In the genomic region with DNA sequence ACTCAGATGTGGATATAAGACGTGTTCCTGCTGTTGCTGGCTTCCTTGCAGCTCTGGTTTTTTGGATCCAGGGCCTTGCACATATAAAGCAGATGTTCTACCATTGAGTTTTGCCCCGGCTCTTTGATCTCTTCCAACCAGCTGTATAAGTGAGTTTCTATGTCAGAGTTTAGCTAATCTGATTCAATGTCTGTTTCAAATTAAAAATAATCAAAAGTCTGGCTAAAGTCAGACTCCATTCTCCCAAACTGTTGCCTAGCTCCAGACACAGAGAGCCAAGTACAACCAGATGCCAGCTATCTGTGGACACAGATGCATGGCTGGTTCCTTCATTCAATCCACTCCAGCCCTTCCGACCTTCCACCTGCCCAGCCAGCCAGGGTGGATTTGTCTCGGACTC, we compare ENCODE assay signal across 28 mouse cellular contexts. TPM values are rescaled to one million over a fixed set of nuclear protein-coding genes. Genes with fewer than 3 reads are reported as not detected.
DNase-seq lines count a peak whose midpoint lies in the region; ATAC-seq and TF ChIP-seq lines count a peak whose summit lies in the region.
"Had no signal": no experiment of that assay in that cellular context is flagged by ENCODE, and none has a peak within 500 bp of the region (broad histone marks: within the 10 kb centered on the region; RNA-seq: fewer than 3 reads in every experiment).

No protein-coding gene starts in this region.

- no peaks in the 10 kb centered on the region for H3K27me3 ChIP-seq in embryonic facial prominence, embryonic 11.5 days (ENCODE audit: control insufficient read depth, insufficient read depth, low read length)
- no peaks in the 10 kb centered on the region for H3K27me3 ChIP-seq in limb, embryonic 15.5 days
- H3K27me3 ChIP-seq in kidney, embryonic 15.5 days: no peaks in the 10 kb centered on the region
- no peaks in the 10 kb centered on the region for H3K27me3 ChIP-seq in midbrain, postnatal 0 days (ENCODE audit: insufficient read depth, low read length)
- H3K27me3 ChIP-seq: forebrain, embryonic 15.5 days; heart, embryonic 13.5 days; liver, embryonic 12.5 days; neural tube, embryonic 12.5 days had no signal

- no peak overlapping the region for H3K4me2 ChIP-seq in embryonic facial prominence, embryonic 11.5 days (ENCODE audit: low read depth, low read length)
- H3K4me2 ChIP-seq in limb, embryonic 15.5 days: no peak overlapping the region
- no peak overlapping the region for H3K4me2 ChIP-seq in kidney, embryonic 15.5 days
- no peak overlapping the region for H3K4me2 ChIP-seq in midbrain, postnatal 0 days (ENCODE audit: low read depth, low read length, poor library complexity, severe bottlenecking)
- H3K4me2 ChIP-seq: forebrain, embryonic 15.5 days; heart, embryonic 13.5 days; liver, embryonic 12.5 days; neural tube, embryonic 12.5 days had no signal

- no peaks in the 10 kb centered on the region for H3K36me3 ChIP-seq in embryonic facial prominence, embryonic 11.5 days (replicated peaks; ENCODE audit: control insufficient read depth, insufficient read depth, low read depth, low read length)
- H3K36me3 ChIP-seq in limb, embryonic 15.5 days: no peaks in the 10 kb centered on the region
- H3K36me3 ChIP-seq in kidney, embryonic 15.5 days: no peaks in the 10 kb centered on the region
- H3K36me3 ChIP-seq in midbrain, postnatal 0 days (ENCODE audit: insufficient read depth, low read length): no peaks in the 10 kb centered on the region
- H3K36me3 ChIP-seq: forebrain, embryonic 15.5 days; heart, embryonic 13.5 days; liver, embryonic 12.5 days; neural tube, embryonic 12.5 days had no signal

- DNase-seq in layer of hippocampus, adult 2 months (ENCODE audit: low spot score in 2 of 2): no peak
- no peak for DNase-seq in layer of hippocampus, adult 8-10 months (ENCODE audit: low spot score in 2 of 2)
- DNase-seq in embryonic facial prominence, embryonic 11.5 days (ENCODE audit: low spot score): peak; percentile 85
- DNase-seq in hindlimb bud, embryonic 11.5 days (ENCODE audit: extremely low spot score, low read depth, low spot score): peak; percentile 60
- DNase-seq in lung, postnatal 25 days (ENCODE audit: low spot score): no peak
- no peak for DNase-seq in midbrain, postnatal 0 days (ENCODE audit: low spot score)
- DNase-seq: cerebellum, adult 11 months; cerebellum, postnatal 10 days; gastrocnemius, postnatal 25 days; heart, adult 2 months; heart, postnatal 14 days; kidney, adult 11 months; layer of hippocampus, postnatal 36 days; lung, adult 2 months; lung, postnatal 36 days; midbrain, embryonic 14.5 days; right cerebral cortex, postnatal 25 days; spleen, adult 18-20 months; thymus, postnatal 14 days had no signal

- WGBS in embryonic facial prominence, embryonic 11.5 days: 29% methylated on average over 4 of the region's 4 CpGs
- 19% methylated on average over 4 of the region's 4 CpGs for WGBS in limb, embryonic 15.5 days
- 64% methylated on average over 4 of the region's 4 CpGs for WGBS in kidney, embryonic 15.5 days
- WGBS in midbrain, postnatal 0 days: 71% methylated on average over 4 of the region's 4 CpGs

- TF ChIP-seq CTCF in layer of hippocampus, adult 2 months (conservative IDR thresholded peaks at IDR 0.05): no peak
- no peak for TF ChIP-seq CTCF in midbrain, postnatal 0 days (IDR thresholded peaks at IDR 0.05)

- H3K27ac ChIP-seq in layer of hippocampus, adult 2 months: peak overlapping the region; percentile 59
- H3K27ac ChIP-seq in embryonic facial prominence, embryonic 11.5 days (replicated peaks; ENCODE audit: low read depth, low read length): peak overlapping the region; percentile 35; the same call in 1 of the 2 replicates
- peak overlapping the region; percentile 43; the same call in 1 of the 2 replicates for H3K27ac ChIP-seq in limb, embryonic 15.5 days
- H3K27ac ChIP-seq in kidney, embryonic 15.5 days: no peak overlapping the region
- H3K27ac ChIP-seq in midbrain, postnatal 0 days (ENCODE audit: low read depth, low read length): no peak overlapping the region
- H3K27ac ChIP-seq: forebrain, embryonic 15.5 days; heart, adult 2 months; heart, embryonic 13.5 days; hindbrain, postnatal 0 days; liver, embryonic 12.5 days; neural tube, embryonic 12.5 days had no signal

- no peaks in the 10 kb centered on the region for H3K9me3 ChIP-seq in embryonic facial prominence, embryonic 11.5 days (replicated peaks; ENCODE audit: control insufficient read depth, low read length)
- no peaks in the 10 kb centered on the region for H3K9me3 ChIP-seq in limb, embryonic 15.5 days
- no peaks in the 10 kb centered on the region for H3K9me3 ChIP-seq in kidney, embryonic 15.5 days (replicated peaks)
- H3K9me3 ChIP-seq in midbrain, postnatal 0 days (ENCODE audit: low read length): no peaks in the 10 kb centered on the region
- H3K9me3 ChIP-seq: forebrain, embryonic 15.5 days; heart, embryonic 13.5 days; liver, embryonic 12.5 days; neural tube, embryonic 12.5 days had no signal

- H3K4me1 ChIP-seq in embryonic facial prominence, embryonic 11.5 days (ENCODE audit: control insufficient read depth, insufficient read depth, low read length): 0 out of 2 replicates have a peak, but pooled peaks cover 2% of the 10 kb centered on the region
- H3K4me1 ChIP-seq in limb, embryonic 15.5 days: peaks cover 35% of the 10 kb centered on the region
- peaks cover 7% of the 10 kb centered on the region; the same call in 1 of the 2 replicates for H3K4me1 ChIP-seq in kidney, embryonic 15.5 days
- no peaks in the 10 kb centered on the region for H3K4me1 ChIP-seq in midbrain, postnatal 0 days (ENCODE audit: insufficient read depth, low read length)
- H3K4me1 ChIP-seq: liver, embryonic 12.5 days; neural tube, embryonic 12.5 days had no signal

- no peak overlapping the region for H3K9ac ChIP-seq in embryonic facial prominence, embryonic 11.5 days (replicated peaks; ENCODE audit: low read length)
- no peak overlapping the region for H3K9ac ChIP-seq in limb, embryonic 15.5 days
- no peak overlapping the region for H3K9ac ChIP-seq in kidney, embryonic 15.5 days
- no peak overlapping the region for H3K9ac ChIP-seq in midbrain, postnatal 0 days (replicated peaks; ENCODE audit: low read length, poor library complexity, severe bottlenecking)
- H3K9ac ChIP-seq: forebrain, embryonic 15.5 days; heart, embryonic 13.5 days; liver, embryonic 12.5 days; neural tube, embryonic 12.5 days had no signal

- ATAC-seq in embryonic facial prominence, embryonic 11.5 days (replicated peaks; ENCODE audit: insufficient number of reproducible peaks, low FRiP score, low TSS enrichment, low read depth): 0 out of 2 replicates have a peak, but pooled peaks have one; percentile 36
- ATAC-seq in limb, embryonic 15.5 days (ENCODE audit: insufficient number of reproducible peaks, low FRiP score, low TSS enrichment, low read depth): no peak
- ATAC-seq in kidney, embryonic 15.5 days (replicated peaks; ENCODE audit: low FRiP score): no peak
- ATAC-seq in midbrain, postnatal 0 days (ENCODE audit: low FRiP score): no peak
- ATAC-seq: CD4-positive, CD25-positive, alpha-beta regulatory T cell, adult 4 months; forebrain, embryonic 15.5 days; hindbrain, postnatal 0 days; liver, embryonic 12.5 days had no signal

- H3K4me3 ChIP-seq in layer of hippocampus, adult 2 months: no peak overlapping the region
- H3K4me3 ChIP-seq in embryonic facial prominence, embryonic 11.5 days (ENCODE audit: low read depth, low read length): no peak overlapping the region
- no peak overlapping the region for H3K4me3 ChIP-seq in limb, embryonic 15.5 days
- no peak overlapping the region for H3K4me3 ChIP-seq in kidney, embryonic 15.5 days (replicated peaks)
- H3K4me3 ChIP-seq in midbrain, postnatal 0 days (ENCODE audit: low read depth, low read length): no peak overlapping the region
- H3K4me3 ChIP-seq: forebrain, embryonic 15.5 days; heart, adult 2 months; heart, embryonic 13.5 days; liver, embryonic 12.5 days; megakaryocyte, embryonic 14.5 days; neural tube, embryonic 12.5 days had no signal

RNA-seq across cellular contexts. Expression of gene Car12, which starts 51.0 kb away (rescaled TPM):
- total RNA-seq in layer of hippocampus, adult 2 months (2021): 10 to 100 TPM; 48.6 to 52.5 TPM
- total RNA-seq in layer of hippocampus, adult 8-10 months (2022): 10 to 100 TPM; 33.8 to 56.2 (median 43.3) TPM
- polyA plus RNA-seq in embryonic facial prominence, embryonic 11.5 days (2014; fragmentation: Nextera tagmentation; extraction: Ambion mirVana): 2.3 and 2.9 TPM in 2 replicates
- polyA plus RNA-seq in limb, embryonic 15.5 days (2015; fragmentation: Nextera tagmentation; extraction: Ambion mirVana): 33.6 and 33.9 TPM in 2 replicates
- polyA plus RNA-seq in kidney, embryonic 15.5 days (2015; fragmentation: Nextera tagmentation; extraction: Ambion mirVana): 14.5 and 15.6 TPM in 2 replicates
- 2.8 and 6.6 TPM in 2 replicates for total RNA-seq in midbrain, postnatal 0 days (2014; rRNA removed)
- 0.32 and 0.79 TPM in 2 replicates for polyA plus RNA-seq in midbrain, postnatal 0 days (2015; fragmentation: Nextera tagmentation; extraction: Ambion mirVana)
- total RNA-seq: heart, adult 2 months; heart, postnatal 14 days had no signal
- polyA plus RNA-seq: heart, adult 2 months had no signal

Comparison
In these comparisons a context has a peak if more than half of its experiments do, and no peak if none do; other contexts are left out.
1. DNase-seq: peak in embryonic facial prominence, embryonic 11.5 days (single experiment) and hindlimb bud, embryonic 11.5 days (single experiment); none in layer of hippocampus, adult 2 months (0 of 2), layer of hippocampus, adult 8-10 months (0 of 2), lung, postnatal 25 days (single experiment) and midbrain, postnatal 0 days (single experiment).
2. H3K27ac ChIP-seq: peak in layer of hippocampus, adult 2 months (single experiment), embryonic facial prominence, embryonic 11.5 days (single experiment) and limb, embryonic 15.5 days (single experiment); none in kidney, embryonic 15.5 days (single experiment) and midbrain, postnatal 0 days (single experiment).